Mouse (Mus musculus) cortical plate, adult 2 months (tissue): Measurements from ENCODE around the gene Wdr6.

Experiments
- CTCF ChIP-seq: fragments of 200-500 bp; IDR thresholded peaks from 2 replicates; pipeline ENCODE4 v1.5.1; 2011; ENCODE audit warnings: mild to moderate bottlenecking, control low read depth, low read length; ENCODE audit not compliant: insufficient read depth; ENCODE audit errors: extremely low read depth
- POLR2A ChIP-seq: fragments of 200-500 bp; IDR thresholded peaks from 2 replicates; pipeline ENCODE4 v1.6.1; 2011; ENCODE audit warnings: mild to moderate bottlenecking, low read length, control low read depth; ENCODE audit not compliant: insufficient read depth; ENCODE audit errors: extremely low read depth

GRCm38 (mm10) chr9:108525400-108525799, 53.1 kb downstream of the Wdr6 start:
- TF ChIP-seq POLR2A (no peak), CTCF (no peak)
